Mouse (Mus musculus): ENCODE data around the gene Cntfr. TPM values are rescaled to one million over a fixed set of nuclear protein-coding genes. Genes with fewer than 3 reads are reported as not detected.

Gene Cntfr
- polyA plus RNA-seq, 1 experiment from 2014 or later, result 16.3 TPM

Other genes with a start within 250 kb of the Cntfr start
- gene Kif24, start 232.2 kb downstream of the Cntfr start, polyA plus RNA-seq (2015; fragmentation: Nextera tagmentation; extraction: Ambion mirVana), result 7.6 and 9.6 TPM in 2 replicates
- 49.5 and 54.1 TPM in 2 replicates for gene Nudt2, start 231.9 kb downstream of the Cntfr start, polyA plus RNA-seq (2015; fragmentation: Nextera tagmentation; extraction: Ambion mirVana)
- 8.3 and 12.2 TPM in 2 replicates for gene AI464131, start 194.0 kb downstream of the Cntfr start, polyA plus RNA-seq (2015; fragmentation: Nextera tagmentation; extraction: Ambion mirVana)
- gene 1110017D15Rik, start 179.8 kb downstream of the Cntfr start, polyA plus RNA-seq (2015; fragmentation: Nextera tagmentation; extraction: Ambion mirVana), result 3.2 and 5.7 TPM in 2 replicates
- gene Fam219a, start 127.6 kb downstream of the Cntfr start, polyA plus RNA-seq (2015; fragmentation: Nextera tagmentation; extraction: Ambion mirVana), result 1.8 and 3.1 TPM in 2 replicates
- gene Dnaic1, start 127.3 kb downstream of the Cntfr start, polyA plus RNA-seq (2015; fragmentation: Nextera tagmentation; extraction: Ambion mirVana), result 1.0 and 1.3 TPM in 2 replicates
- gene Enho, start 56.8 kb downstream of the Cntfr start, polyA plus RNA-seq (2015; fragmentation: Nextera tagmentation; extraction: Ambion mirVana), result 19.4 and 23.2 TPM in 2 replicates
- 427 and 512 TPM in 2 replicates for gene Il11ra1, start 2.9 kb upstream of the Cntfr start, polyA plus RNA-seq (2015; fragmentation: Nextera tagmentation; extraction: Ambion mirVana)
- gene Rpp25l, start 16.4 kb upstream of the Cntfr start, polyA plus RNA-seq (2015; fragmentation: Nextera tagmentation; extraction: Ambion mirVana), result 84.5 and 93.3 TPM in 2 replicates
- 123 and 128 TPM in 2 replicates for gene Dctn3, start 26.1 kb upstream of the Cntfr start, polyA plus RNA-seq (2015; fragmentation: Nextera tagmentation; extraction: Ambion mirVana)
- 0.15 and 0.20 TPM in 2 replicates for gene Arid3c, start 34.1 kb upstream of the Cntfr start, polyA plus RNA-seq (2015; fragmentation: Nextera tagmentation; extraction: Ambion mirVana)
- gene Galt, start 58.1 kb upstream of the Cntfr start, polyA plus RNA-seq (2015; fragmentation: Nextera tagmentation; extraction: Ambion mirVana), result 43.4 and 47.9 TPM in 2 replicates
- gene Sigmar1, start 59.1 kb upstream of the Cntfr start, polyA plus RNA-seq (2015; fragmentation: Nextera tagmentation; extraction: Ambion mirVana), result 83.8 and 87.7 TPM in 2 replicates
- gene Ccl27a, start 77.2 kb upstream of the Cntfr start, polyA plus RNA-seq (2015; fragmentation: Nextera tagmentation; extraction: Ambion mirVana), result 63.5 and 65.5 TPM in 2 replicates
- 8.7 and 16.9 TPM in 2 replicates for gene Gm21541, start 206.5 kb upstream of the Cntfr start, polyA plus RNA-seq (2015; fragmentation: Nextera tagmentation; extraction: Ambion mirVana)
- gene Gm20878, start 244.5 kb upstream of the Cntfr start, polyA plus RNA-seq (2015; fragmentation: Nextera tagmentation; extraction: Ambion mirVana), result 3.5 and 3.8 TPM in 2 replicates

All from embryonic facial prominence, embryonic 13.5 days (tissue).